Mouse (Mus musculus) CH12.LX (cell line): ENCODE results near the gene Ccz1. TPM values are rescaled to one million over a fixed set of nuclear protein-coding genes. Genes with fewer than 3 reads are reported as not detected.

ENCODE experiments used
- DNase-seq: peaks from one replicate; pipeline ENCODE4 v3.0.0-alpha.2; 2013; ENCODE audit errors: extremely low read depth
- H3K27ac ChIP-seq: 2 replicates; pipeline ENCODE4 v1.5.1; 2012; ENCODE audit warnings: low read depth, mild to moderate bottlenecking, control low read depth, moderate library complexity; ENCODE audit not compliant: insufficient read depth
- H3K27me3 ChIP-seq: replicated peaks from 2 replicates; pipeline ENCODE3; 2012; ENCODE audit warnings: inconsistent platforms
- H3K36me3 ChIP-seq, 2 experiments: replicated peaks in 1 of 2; 2 replicates each; pipeline versions ENCODE3 to v1.6.1; 2012; ENCODE audit warnings: inconsistent platforms in 1 of 2, low read length in 1 of 2, mild to moderate bottlenecking in 1 of 2, mixed read lengths in 1 of 2, moderate library complexity in 1 of 2; ENCODE audit not compliant: control insufficient read depth in 1 of 2, insufficient read depth in 1 of 2
- H3K4me1 ChIP-seq, 2 experiments: 2 replicates each; pipeline ENCODE4 v1.6.1; 2012; ENCODE audit warnings: inconsistent platforms in 1 of 2, moderate library complexity in 1 of 2; ENCODE audit not compliant: insufficient read depth in 2 of 2, control insufficient read depth in 1 of 2
- H3K4me2 ChIP-seq: 2 replicates; pipeline ENCODE4 v1.6.1; 2012; ENCODE audit warnings: low read depth, mild to moderate bottlenecking, control low read depth; ENCODE audit not compliant: poor library complexity, insufficient read depth, severe bottlenecking
- H3K4me3 ChIP-seq, 3 experiments: fragments of 150-350 bp in 1 of 3; sonication (generic) in 1 of 3; replicated peaks in 1 of 3; 2 replicates each; pipeline versions ENCODE3 to v1.5.1; 2011 to 2012; ENCODE audit warnings: low read depth in 2 of 3, low read length in 2 of 3, mild to moderate bottlenecking in 2 of 3, moderate library complexity in 2 of 3, control low read depth in 1 of 3, improper control_type of control experiment in 1 of 3, inconsistent platforms in 1 of 3, mixed read lengths in 1 of 3; ENCODE audit not compliant: poor library complexity in 1 of 3
- H3K79me2 ChIP-seq: replicated peaks from 2 replicates; pipeline ENCODE4 v1.6.1; 2012; ENCODE audit warnings: mild to moderate bottlenecking, moderate library complexity; ENCODE audit not compliant: control insufficient read depth, poor library complexity, insufficient read depth, severe bottlenecking; ENCODE audit errors: extremely low read depth
- H3K9ac ChIP-seq: 2 replicates; pipeline ENCODE4 v1.6.1; 2012; ENCODE audit warnings: low read depth, mild to moderate bottlenecking, control low read depth, moderate library complexity; ENCODE audit not compliant: insufficient read depth
- H3K9me3 ChIP-seq: replicated peaks from 2 replicates; pipeline ENCODE3; 2012; ENCODE audit warnings: low read length, inconsistent platforms, mixed read lengths
- BHLHE40 ChIP-seq: IDR thresholded peaks from 2 replicates; pipeline ENCODE4 v1.6.1; 2011; ENCODE audit warnings: mild to moderate bottlenecking, low read depth, low read length, improper control_type of control experiment
- CHD1 ChIP-seq: IDR thresholded peaks from 2 replicates; pipeline ENCODE4 v1.6.1; 2012; ENCODE audit warnings: low read depth, low read length, improper control_type of control experiment, inconsistent platforms
- ETS1 ChIP-seq: conservative IDR thresholded peaks from 2 replicates; pipeline ENCODE4 v1.6.1; 2012; ENCODE audit warnings: low read depth, mild to moderate bottlenecking, inconsistent platforms, low read length, improper control_type of control experiment, moderate library complexity
- GABPA ChIP-seq: IDR thresholded peaks from 2 replicates; pipeline ENCODE4 v1.6.1; 2012; ENCODE audit warnings: low read depth, low read length, improper control_type of control experiment, inconsistent platforms; ENCODE audit not compliant: insufficient replicate concordance
- HCFC1 ChIP-seq: IDR thresholded peaks from 2 replicates; pipeline ENCODE4 v1.6.1; 2012; ENCODE audit warnings: low read depth, mild to moderate bottlenecking, inconsistent platforms, low read length, improper control_type of control experiment
- IRF4 ChIP-seq: IDR thresholded peaks from 2 replicates; pipeline ENCODE4 v1.6.1; 2014; ENCODE audit warnings: low read depth, mild to moderate bottlenecking, inconsistent platforms, low read length, improper control_type of control experiment
- JUN ChIP-seq: IDR thresholded peaks from 2 replicates; pipeline ENCODE4 v1.6.1; 2011; ENCODE audit warnings: low read depth, mild to moderate bottlenecking, low read length, improper control_type of control experiment, moderate library complexity; ENCODE audit not compliant: insufficient read depth
- JUND ChIP-seq: conservative IDR thresholded peaks from 2 replicates; pipeline ENCODE4 v1.6.1; 2011; ENCODE audit warnings: low read depth, low read length, improper control_type of control experiment
- KAT2A ChIP-seq: IDR thresholded peaks from 2 replicates; pipeline ENCODE4 v1.6.1; 2012; ENCODE audit warnings: low read length, improper control_type of control experiment, inconsistent platforms; ENCODE audit not compliant: insufficient replicate concordance
- MAFK ChIP-seq: IDR thresholded peaks from 2 replicates; pipeline ENCODE4 v1.6.1; 2011; ENCODE audit warnings: low read length, improper control_type of control experiment; ENCODE audit not compliant: insufficient replicate concordance
- MAX ChIP-seq: IDR thresholded peaks from 2 replicates; pipeline ENCODE4 v1.6.1; 2011; ENCODE audit warnings: low read length, improper control_type of control experiment
- MXI1 ChIP-seq: IDR thresholded peaks from 2 replicates; pipeline ENCODE4 v1.6.1; 2011; ENCODE audit warnings: mild to moderate bottlenecking, low read depth, low read length, improper control_type of control experiment
- NELFE ChIP-seq: IDR thresholded peaks from 2 replicates; pipeline ENCODE4 v1.6.1; 2011; ENCODE audit warnings: low read depth, low read length, improper control_type of control experiment
- POLR2A ChIP-seq: IDR thresholded peaks from 2 replicates; pipeline ENCODE4 v1.6.1; 2011; ENCODE audit warnings: low read depth, mild to moderate bottlenecking, improper control_type of control experiment, low read length
- RAD21 ChIP-seq: IDR thresholded peaks from 2 replicates; pipeline ENCODE4 v1.6.1; 2011; ENCODE audit warnings: low read depth, mild to moderate bottlenecking, low read length, improper control_type of control experiment, moderate library complexity
- RCOR1 ChIP-seq: conservative IDR thresholded peaks from 2 replicates; pipeline ENCODE4 v1.6.1; 2012; ENCODE audit warnings: low read depth, mild to moderate bottlenecking, inconsistent platforms, low read length, improper control_type of control experiment
- SIN3A ChIP-seq: IDR thresholded peaks from 2 replicates; pipeline ENCODE4 v1.6.1; 2012; ENCODE audit warnings: low read length, improper control_type of control experiment, inconsistent platforms
- TBP ChIP-seq: conservative IDR thresholded peaks from 2 replicates; pipeline ENCODE4 v1.6.1; 2011; ENCODE audit warnings: low read depth, low read length, improper control_type of control experiment
- TCF12 ChIP-seq: IDR thresholded peaks from 2 replicates; pipeline ENCODE4 v1.6.1; 2014; ENCODE audit warnings: low read depth, mild to moderate bottlenecking, inconsistent platforms, low read length, improper control_type of control experiment
- UBTF ChIP-seq: IDR thresholded peaks from 2 replicates; pipeline ENCODE4 v1.6.1; 2012; ENCODE audit warnings: low read depth, mild to moderate bottlenecking, inconsistent platforms, low read length, improper control_type of control experiment, moderate library complexity
- USF1 ChIP-seq: IDR thresholded peaks from 2 replicates; pipeline ENCODE4 v1.6.1; 2014; ENCODE audit warnings: low read depth, mild to moderate bottlenecking, inconsistent platforms, low read length, improper control_type of control experiment
- ZC3H11A ChIP-seq: IDR thresholded peaks from 2 replicates; pipeline ENCODE4 v1.6.1; 2012; ENCODE audit warnings: low read depth, mild to moderate bottlenecking, inconsistent platforms, low read length, improper control_type of control experiment
- dilution Hi-C: fragments of 300-500 bp; cut with MboI; formaldehyde crosslinking; loops from 2 replicates; pipeline ENCODE4 v1.14.3; 2020; ENCODE audit warnings: low sequenced_read_pairs; ENCODE audit not compliant: extremely low pct_unique_long_range_greater_than_20kb, extremely low pct_ligation_motif_present
- in situ Hi-C: fragments of 300-500 bp; cut with MboI; formaldehyde crosslinking; loops from 3 replicates; pipeline ENCODE4 v1.14.3; 2019; ENCODE audit warnings: low sequenced_read_pairs, low pct_ligation_motif_present, low pct_unique_long_range_greater_than_20kb, mixed read lengths
- polyA plus RNA-seq: library from polyadenylated mRNA; unstranded; fragments of >175 nt; gene quantifications from 2 replicates; pipeline ENCODE4 v1.2.1, GENCODE M21; 2012; ENCODE audit warnings: low read depth; ENCODE audit not compliant: insufficient read length
- total RNA-seq, 2 experiments: library from RNA; depleted of rRNA; stranded (reverse); fragments of 300-350 nt in 1 of 2; fragments of >200 nt in 1 of 2; gene quantifications; 2 replicates each; pipeline ENCODE4 v1.2.3; 2012 to 2014

The Ccz1 gene
- total and polyA plus RNA-seq, 3 experiments: 64.3 to 129 (median 91.0) TPM

GRCm38 (mm10) chr5:143985381-143985780, 29.3 kb downstream of the Ccz1 start:
- dilution Hi-C loops (no loop called here), in situ Hi-C loops (no loop called here)
- Histone ChIP-seq H3K4me2 (no peak overlapping the region), H3K9ac (no peak overlapping the region), H3K27me3 (no peaks in the 10 kb centered on the region), H3K36me3 (peaks cover 54 to 92% of the 10 kb centered on the region in 2 experiments), H3K4me1 (no peaks in the 10 kb centered on the region), H3K27ac (no peak overlapping the region), H3K79me2 (no peaks in the 10 kb centered on the region), H3K4me3 (no peak overlapping the region), H3K9me3 (no peaks in the 10 kb centered on the region)
- TF ChIP-seq CHD1: no peak
- no peak for TF ChIP-seq UBTF
- TF ChIP-seq USF1: no peak
- TF ChIP-seq BHLHE40: no peak
- no peak for TF ChIP-seq MAX
- TF ChIP-seq GABPA: no peak
- no peak for TF ChIP-seq NELFE
- TF ChIP-seq IRF4: no peak
- TF ChIP-seq TCF12: no peak
- TF ChIP-seq JUND: no peak
- TF ChIP-seq RCOR1: no peak
- no peak for DNase-seq

GRCm38 (mm10) chr5:143982361-143982760, 32.3 kb downstream of the Ccz1 start:
- Histone ChIP-seq H3K79me2 (no peaks in the 10 kb centered on the region), H3K4me2 (no peak overlapping the region), H3K27ac (no peak overlapping the region), H3K36me3 (peaks cover 29 to 61% of the 10 kb centered on the region in 2 experiments), H3K9me3 (no peaks in the 10 kb centered on the region), H3K27me3 (no peaks in the 10 kb centered on the region), H3K4me3 (no peak overlapping the region), H3K4me1 (no peaks in the 10 kb centered on the region), H3K9ac (no peak overlapping the region)
- no peak for DNase-seq
- TF ChIP-seq ETS1: no peak
- TF ChIP-seq HCFC1: no peak
- no peak for TF ChIP-seq RAD21
- no peak for TF ChIP-seq MXI1
- no peak for TF ChIP-seq POLR2A
- TF ChIP-seq MAFK: no peak
- TF ChIP-seq SIN3A: no peak
- TF ChIP-seq JUN: no peak
- no peak for TF ChIP-seq NELFE
- TF ChIP-seq ZC3H11A: no peak
- TF ChIP-seq KAT2A: no peak
- no peak for TF ChIP-seq TBP
- dilution Hi-C loops (no loop called here), in situ Hi-C loops (no loop called here)
